Mouse (Mus musculus): ENCODE measurements around the gene Rfc5. TPM values are rescaled to one million over a fixed set of nuclear protein-coding genes. Genes with fewer than 3 reads are reported as not detected.

The Rfc5 gene
- total RNA-seq, 1 experiment from 2014 or later = 17.8 TPM

GRCm38 (mm10) chr5:117374372-117375049 lies 14.3 kb downstream of the Rfc5 start:
- no peak for DNase-seq

GRCm38 (mm10) chr5:117373418-117373817 lies 15.4 kb downstream of the Rfc5 start:
- DNase-seq = no peak

- peak; percentile 39 for DNase-seq
Measured at GRCm38 (mm10) chr5:117370592-117370991, 18.3 kb downstream of the Rfc5 start.

GRCm38 (mm10) chr5:117367206-117367605 lies 21.6 kb downstream of the Rfc5 start:
- no peak for DNase-seq

GRCm38 (mm10) chr5:117365904-117366561 lies 22.8 kb downstream of the Rfc5 start:
- no peak for DNase-seq

GRCm38 (mm10) chr5:117364821-117365220 lies 24.0 kb downstream of the Rfc5 start:
- no peak for DNase-seq

GRCm38 (mm10) chr5:117363066-117363782 lies 25.6 kb downstream of the Rfc5 start:
- DNase-seq = peak; percentile 60

- no peak for DNase-seq
Measured at GRCm38 (mm10) chr5:117361590-117361989, 27.3 kb downstream of the Rfc5 start.

- DNase-seq = peak; percentile 36
Measured at GRCm38 (mm10) chr5:117360631-117361541, 28.0 kb downstream of the Rfc5 start.

GRCm38 (mm10) chr5:117360228-117360515 lies 28.7 kb downstream of the Rfc5 start:
- DNase-seq = no peak

- no peak for DNase-seq
Measured at GRCm38 (mm10) chr5:117359497-117360227, 29.2 kb downstream of the Rfc5 start.

- DNase-seq = peak; percentile 79
Measured at GRCm38 (mm10) chr5:117358725-117359124, 30.1 kb downstream of the Rfc5 start.

- DNase-seq = no peak
Measured at GRCm38 (mm10) chr5:117358248-117358630, 30.6 kb downstream of the Rfc5 start.

- no peak for DNase-seq
Measured at GRCm38 (mm10) chr5:117357478-117358247, 31.2 kb downstream of the Rfc5 start.

GRCm38 (mm10) chr5:117357129-117357477 lies 31.7 kb downstream of the Rfc5 start, which contains the start of gene Wsb2:
TSS of gene Wsb2 (plus strand) at chr5:117357304.
- peak; percentile 94 for DNase-seq

GRCm38 (mm10) chr5:117356365-117357128 lies 32.3 kb downstream of the Rfc5 start:
- peak; percentile 80 for DNase-seq

- no peak for DNase-seq
Measured at GRCm38 (mm10) chr5:117355648-117356303, 33.1 kb downstream of the Rfc5 start.

GRCm38 (mm10) chr5:117354121-117354520 lies 34.7 kb downstream of the Rfc5 start:
- DNase-seq = no peak

GRCm38 (mm10) chr5:117348279-117348678 lies 40.6 kb downstream of the Rfc5 start:
- DNase-seq = peak; percentile 75

- no peak for DNase-seq
Measured at GRCm38 (mm10) chr5:117347838-117348237, 41.0 kb downstream of the Rfc5 start.

Data from adrenal gland, postnatal 25 days (tissue).